Mouse (Mus musculus) right cerebral cortex, postnatal 25 days (tissue): Measurements from ENCODE around the gene Ttll9.

Source experiments
- DNase-seq: peaks from one replicate; pipeline ENCODE4 v3.0.0; 2022

Ttll9 gene

DNA sequence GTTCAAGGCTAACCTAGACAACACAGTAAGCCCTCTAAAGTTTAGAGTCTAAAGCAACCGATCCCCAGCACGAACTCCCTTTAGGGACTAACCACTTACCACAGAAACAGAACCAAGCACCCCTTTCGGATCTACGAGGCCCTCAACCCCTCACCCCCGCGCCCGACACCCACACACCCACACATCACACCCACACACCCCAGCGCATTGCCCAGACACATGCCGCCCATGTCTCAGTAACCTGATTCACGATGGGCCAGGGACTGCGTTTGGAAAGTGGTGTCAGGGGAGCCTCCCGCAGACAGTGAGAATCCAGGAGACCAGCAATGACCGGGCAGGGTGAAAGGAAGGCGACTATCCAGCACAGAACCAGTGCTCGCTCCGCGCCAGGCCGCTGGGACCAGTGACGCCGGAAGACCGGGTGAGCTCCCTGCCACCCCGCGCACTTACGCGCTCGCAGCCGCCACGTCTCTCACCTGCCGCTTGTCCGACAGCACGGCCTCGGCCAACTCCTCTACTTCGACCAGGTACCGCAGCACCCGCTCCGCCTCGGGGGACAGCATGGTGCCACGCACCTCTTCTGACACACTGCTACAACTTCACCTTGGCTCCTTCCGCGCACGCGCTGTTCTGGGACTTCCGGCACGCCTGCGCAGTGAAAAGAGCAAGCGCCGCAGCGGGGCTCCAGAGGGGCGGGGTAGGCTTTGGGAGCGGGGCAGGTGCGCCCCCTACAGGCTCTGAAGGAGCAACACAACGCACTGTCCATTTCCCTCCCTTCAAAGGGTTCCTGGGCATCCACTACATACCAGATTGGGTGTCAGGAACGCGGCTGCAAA lies 52.7 kb downstream of the Ttll9 start, which contains the start of gene Pdrg1:
TSS of gene Pdrg1 (minus strand) at position 670 of the 836 bp plus-strand sequence.
- peak; percentile 95 for DNase-seq

DNA sequence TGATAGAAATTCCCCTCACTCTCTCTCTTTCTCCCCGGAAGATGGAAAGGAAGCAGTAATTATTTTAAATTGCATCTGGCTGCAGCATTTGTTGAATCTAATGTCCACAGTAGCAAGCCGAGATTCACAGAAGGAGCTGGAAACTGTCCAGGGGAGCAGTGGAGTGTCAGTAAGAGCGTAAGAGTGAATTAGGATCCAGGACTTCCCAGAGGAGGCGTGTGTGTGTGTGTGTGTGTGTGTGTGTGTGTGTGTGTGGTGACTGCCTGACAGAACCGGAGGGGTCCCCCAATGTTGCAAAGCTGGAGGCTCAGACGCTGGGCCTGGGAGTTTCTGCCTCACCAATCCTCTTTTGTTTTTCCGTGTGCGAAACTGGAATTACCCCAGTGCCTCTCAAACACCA lies 53.5 kb downstream of the Ttll9 start:
- DNase-seq: no peak

DNA sequence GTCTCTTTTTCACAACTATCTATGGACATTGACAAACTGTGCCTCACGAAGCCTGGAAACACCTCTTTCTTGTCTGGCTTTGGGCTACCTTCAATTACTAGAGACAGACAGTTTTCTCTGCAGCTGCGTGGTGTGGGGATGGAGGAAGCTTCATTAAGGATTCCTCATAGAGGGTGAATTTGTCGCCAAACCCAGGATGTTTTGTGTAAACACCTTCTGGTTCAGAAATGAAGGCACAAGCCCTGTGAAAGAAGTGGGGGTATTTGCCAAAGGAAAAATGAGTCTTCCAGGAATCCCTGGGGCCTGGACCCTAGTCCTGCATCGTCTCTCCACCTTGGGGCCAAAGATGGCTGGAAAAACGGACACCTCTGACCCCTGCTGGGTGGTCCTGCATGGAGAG lies 54.5 kb downstream of the Ttll9 start:
- DNase-seq: no peak

DNA sequence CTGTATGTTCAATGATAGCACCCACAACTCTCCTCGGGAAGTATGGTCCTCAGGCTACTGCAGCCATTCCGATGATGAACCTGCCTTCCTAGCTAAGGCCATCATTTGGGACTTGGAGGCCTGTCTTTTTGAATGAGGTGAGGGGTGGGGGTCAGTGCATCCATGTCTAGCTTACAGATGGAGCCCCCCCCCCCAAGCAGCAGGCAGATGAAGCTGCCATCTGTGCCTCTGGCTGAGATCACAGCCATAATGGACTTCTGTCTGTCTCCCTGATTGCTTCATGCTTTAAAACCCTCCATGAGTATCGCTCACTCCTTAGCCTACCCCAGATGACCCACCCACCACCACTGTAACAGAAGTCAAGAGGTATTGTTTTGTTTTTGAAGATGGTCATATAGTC lies 57.1 kb downstream of the Ttll9 start:
- DNase-seq: no peak

DNA sequence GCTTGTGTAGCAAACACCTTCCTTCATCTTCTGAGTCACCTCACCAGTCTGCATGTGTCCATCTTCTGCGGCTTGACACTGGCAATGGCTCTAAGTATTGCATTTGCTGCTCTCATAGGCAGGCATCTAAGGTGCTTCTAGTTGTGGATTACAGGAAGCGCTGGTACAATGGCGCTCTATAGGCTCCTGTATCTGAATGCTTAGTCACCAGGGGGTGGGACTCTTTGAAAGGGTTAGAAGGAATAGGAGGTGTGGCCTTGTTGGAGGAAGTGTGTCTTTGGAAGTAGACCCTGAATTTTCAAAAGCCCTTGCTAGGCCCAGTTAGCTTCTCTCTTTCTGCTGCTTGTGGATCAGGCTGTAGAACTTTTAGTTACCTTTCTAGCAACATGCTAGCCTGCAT lies 58.9 kb downstream of the Ttll9 start:
- DNase-seq: no peak

DNA sequence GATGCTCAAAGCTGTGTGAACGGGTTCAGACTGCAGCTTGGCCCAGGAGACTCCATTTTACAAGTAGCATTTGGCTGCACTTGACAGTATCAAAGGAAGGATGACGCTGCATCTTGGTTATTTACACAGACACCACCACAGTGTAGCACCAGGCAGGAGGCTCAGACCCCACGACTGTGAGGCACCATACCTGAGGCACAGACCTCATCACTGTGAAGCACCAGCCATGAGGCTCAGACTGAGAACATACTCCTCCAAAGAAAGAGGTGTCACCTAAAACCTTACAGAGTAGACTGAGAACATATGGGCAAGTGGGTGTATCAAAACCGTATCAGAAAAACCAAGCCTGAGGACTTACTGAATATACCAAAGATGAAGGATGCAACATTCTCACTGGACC lies 60.6 kb downstream of the Ttll9 start:
- DNase-seq: no peak

DNA sequence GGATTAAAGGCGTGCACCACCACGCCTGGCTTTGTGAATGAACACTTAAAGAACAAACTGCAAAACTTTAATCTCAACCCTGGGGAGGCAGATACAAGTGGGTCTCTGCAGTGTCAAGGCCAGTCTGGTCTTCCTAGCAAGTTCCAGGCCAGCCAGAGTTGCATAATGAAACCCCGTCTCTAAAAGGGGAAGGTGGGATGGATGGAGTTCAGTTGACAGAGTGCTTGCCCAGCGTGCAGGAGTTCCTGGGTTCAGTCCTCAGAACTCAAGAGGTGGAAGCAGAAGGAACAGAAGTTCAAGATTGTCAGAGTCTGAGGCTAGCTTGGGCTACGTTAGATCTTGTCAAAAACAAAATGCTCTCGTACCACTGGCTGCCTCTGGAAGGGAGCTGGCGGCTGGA lies 63.8 kb downstream of the Ttll9 start:
- DNase-seq: no peak

DNA sequence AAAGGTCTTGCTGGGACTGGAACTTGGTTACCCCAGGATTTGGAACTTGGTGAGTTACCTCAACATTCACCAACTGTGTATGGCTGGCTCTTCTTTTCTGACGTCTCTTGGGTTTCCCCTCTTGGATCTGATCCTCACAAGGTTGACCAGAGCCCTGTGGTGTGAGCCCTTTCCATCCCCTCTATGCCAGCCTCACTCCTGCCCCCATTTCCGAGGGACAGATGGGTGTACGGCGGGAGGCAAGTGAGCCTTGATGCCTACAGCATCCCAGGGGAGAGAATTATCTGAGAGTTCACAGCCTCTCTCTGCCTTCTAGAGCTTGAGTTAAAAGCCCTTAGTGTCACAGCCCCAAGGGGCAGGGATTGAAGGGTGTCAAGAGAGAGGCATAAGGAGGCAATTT lies 65.2 kb downstream of the Ttll9 start:
- no peak for DNase-seq

DNA sequence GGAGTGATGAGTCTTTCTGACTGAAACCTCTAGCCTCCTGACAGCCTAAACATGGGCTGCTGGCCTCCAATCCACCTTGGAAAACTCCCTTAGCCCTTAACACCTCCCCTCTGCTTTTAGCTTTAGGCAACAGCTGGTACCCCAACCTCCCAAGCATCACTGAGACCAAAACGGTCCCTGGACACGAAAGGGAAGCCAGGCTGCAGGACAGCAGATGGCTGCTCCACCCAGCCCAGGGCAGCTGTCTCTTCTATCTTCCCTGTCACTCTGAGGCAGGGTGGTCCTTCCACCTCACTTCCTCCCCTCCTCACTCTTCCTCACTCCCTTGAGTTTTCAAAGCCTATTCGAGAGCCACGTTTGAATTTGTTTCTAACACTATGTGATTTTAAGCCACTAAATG lies 68.1 kb downstream of the Ttll9 start:
- no peak for DNase-seq

DNA sequence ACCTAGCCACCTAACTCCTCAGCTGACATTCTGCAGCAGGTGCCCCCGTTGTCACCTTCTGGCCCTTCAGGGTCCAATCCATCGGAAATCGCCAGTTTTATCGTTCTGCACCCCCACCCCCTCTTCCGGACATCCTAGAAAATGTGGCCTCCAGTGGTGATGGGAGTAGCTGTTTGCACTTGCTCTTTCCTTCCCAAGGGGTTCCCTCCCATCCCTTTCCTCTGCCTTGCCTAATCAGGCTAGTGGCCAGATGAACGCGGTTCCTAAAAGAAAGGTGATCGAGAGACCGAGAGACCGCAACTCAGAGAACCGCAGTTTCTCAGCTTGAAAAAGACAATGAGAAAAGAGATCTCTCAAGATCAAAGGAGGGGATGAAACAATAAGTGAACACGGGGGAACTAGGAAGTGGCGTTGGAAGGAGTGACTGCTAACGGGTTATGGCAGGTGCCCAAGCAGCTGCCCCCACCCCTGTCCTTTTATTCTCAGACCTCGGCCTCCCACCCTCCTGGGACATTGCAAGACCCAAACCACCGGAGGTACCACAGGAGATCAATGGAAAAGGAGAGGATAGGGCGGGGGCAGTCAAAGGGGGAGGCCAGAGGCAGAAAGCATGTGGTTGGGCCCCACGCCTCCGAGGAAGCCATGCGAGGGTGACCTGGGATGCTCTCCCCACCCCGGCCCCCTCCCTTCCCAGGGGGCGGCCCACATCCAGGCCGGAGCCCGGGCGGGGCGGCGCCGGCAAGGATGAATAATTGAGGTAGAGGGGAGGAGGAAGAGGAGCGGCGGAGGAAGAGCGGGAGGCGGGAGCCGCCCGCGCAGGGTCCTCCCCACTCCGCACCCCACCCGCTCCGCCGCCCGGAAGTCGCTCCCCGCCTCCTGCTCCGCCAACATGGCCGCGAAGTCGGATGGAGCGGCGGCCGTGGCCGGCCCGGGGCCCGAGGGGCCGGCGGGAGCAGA lies 69.1 kb downstream of the Ttll9 start, which contains the start of gene Xkr7:
TSS of gene Xkr7 (plus strand) at position 727 of the 957 bp plus-strand sequence.
- peak; percentile 41 for DNase-seq

DNA sequence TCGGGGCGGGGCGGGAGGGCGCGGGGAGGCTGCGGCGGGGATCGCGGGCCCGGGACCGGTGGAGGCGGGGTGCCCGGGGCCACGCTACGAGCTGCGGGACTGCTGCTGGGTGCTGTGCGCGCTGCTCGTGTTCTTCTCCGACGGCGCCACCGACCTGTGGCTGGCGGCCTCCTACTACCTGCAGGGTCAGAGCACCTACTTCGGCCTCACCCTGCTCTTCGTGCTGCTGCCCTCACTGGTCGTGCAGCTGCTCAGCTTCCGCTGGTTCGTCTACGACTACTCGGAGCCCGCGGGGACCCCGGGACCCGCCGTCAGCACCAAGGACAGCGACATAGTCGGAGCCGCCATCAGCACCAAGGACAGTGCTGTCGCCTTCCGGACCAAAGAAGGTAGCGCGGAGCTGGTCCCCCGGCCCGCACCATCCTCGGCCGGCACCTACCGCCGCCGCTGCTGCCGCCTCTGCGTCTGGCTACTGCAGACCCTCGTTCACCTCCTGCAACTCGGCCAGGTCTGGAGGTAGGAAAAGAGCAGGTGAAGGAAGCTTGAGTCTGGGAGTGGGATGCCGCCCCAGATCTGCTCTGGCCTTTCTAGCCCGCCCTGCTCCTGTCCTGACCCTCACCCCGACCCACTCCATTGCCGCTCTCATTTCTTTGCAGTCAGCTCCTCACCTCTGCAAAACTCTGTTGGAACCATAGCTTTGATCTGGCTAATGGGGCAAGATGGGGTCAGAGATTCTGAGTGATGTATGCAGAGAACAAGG lies 70.0 kb downstream of the Ttll9 start:
- DNase-seq: peak; percentile 47

DNA sequence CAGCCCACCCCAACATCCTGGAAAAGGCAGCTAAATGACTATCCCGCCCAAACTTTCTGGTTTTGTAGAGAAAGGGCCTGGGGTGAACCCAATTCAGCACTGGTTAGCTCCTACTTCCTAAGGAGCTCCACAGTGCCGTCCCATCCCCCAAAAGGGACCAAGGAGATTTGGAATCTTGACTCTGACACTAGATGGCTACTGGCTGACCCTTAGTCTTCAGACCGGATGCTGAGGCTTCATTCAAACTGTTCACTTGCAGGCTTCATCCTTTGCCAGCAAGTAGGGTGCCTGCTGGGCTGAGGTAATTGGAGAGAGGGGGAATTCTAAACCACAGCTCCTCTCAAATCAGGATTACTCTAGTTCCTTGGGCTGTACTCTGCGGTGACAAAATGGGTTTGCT lies 70.7 kb downstream of the Ttll9 start:
- DNase-seq: no peak

DNA sequence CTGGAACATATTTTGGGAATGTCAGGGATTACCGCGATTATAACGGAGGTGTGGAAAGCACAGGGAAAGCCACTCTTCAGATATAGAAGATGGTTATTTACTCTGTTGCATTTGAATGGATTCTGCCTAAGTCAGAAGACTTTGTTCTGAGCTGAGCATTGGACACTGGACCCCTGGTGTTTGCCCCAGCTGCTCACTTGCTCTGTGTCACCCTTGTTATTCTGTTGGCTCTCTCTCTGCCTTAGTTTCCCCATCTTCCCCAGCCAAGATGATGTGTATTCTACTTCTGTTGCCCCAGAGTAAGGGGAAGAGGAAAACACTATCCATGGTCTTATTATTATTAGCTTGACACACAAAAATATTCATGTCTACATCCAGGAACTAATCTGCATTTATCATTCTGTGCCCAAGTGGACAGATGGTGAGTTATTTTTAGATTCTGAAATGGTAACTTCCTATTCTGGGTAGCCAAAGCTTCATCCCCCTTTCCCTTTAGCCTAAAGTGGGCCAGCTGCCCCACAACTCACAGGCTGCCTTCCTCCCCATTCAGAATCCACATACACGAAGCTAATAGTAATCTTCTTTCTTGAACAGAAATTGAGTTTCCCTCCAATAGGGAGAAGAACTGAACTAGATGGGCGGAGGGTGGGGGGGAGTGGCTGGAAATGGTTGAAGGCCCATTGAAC lies 71.4 kb downstream of the Ttll9 start:
- no peak for DNase-seq

DNA sequence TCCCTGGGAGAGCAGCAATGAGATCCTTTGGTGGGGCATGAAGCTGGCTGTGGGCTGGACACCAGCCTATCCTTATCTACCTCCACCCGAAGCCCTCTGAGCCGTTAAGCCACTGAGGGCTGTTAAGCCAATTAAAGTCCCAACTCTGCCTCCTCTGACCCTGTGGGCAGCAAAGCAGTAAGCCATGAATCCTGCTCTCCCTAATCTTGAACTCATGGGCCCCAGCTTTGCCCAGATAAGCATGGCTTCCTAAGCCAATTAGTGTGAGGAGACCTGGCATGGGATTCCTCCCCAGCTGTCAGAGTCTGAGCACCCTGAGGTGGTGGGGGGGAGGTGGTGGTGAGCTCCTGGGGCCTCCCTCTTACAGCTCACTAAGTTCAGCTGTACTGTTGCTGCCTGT lies 74.4 kb downstream of the Ttll9 start:
- DNase-seq: no peak

DNA sequence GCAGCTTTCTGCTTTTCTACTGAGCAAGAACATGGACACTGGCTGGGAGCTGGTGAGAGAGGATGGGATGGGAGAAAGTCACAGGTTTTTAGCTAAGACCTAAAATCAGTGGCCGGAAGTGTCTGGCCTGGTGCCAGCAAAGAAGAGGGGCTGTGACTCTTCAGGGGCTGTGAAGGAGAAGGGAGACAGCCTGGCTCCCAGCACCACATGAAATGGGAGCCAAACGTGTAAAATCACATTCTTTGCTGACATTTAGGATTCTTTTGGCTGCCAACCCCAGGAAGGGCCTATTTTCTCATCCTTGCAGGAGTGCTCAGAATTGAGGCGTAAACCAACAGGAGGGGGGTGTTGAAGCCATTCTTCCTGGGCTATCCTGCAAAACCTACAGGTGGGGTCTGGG lies 81.6 kb downstream of the Ttll9 start:
- no peak for DNase-seq

DNA sequence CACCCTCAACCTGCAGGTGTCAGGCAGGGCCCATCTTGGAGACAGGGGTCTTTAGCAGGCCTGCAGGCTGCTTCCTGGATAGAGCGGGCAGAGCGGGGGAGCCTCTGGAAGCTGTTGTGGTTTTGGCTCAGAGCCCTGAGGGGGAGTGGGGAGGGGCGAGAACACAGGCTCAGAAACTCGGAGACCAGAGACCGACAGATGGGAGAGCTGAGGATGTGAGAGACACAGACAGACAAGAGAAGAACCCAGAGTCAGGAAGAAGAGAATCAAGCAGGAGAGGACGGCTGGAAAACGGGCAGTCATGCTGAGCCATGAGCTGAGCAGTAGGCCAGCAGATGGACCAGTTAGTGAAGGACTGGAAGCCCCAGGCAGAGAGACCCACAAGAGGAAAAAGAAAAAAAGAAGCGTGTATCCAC lies 83.6 kb downstream of the Ttll9 start:
- DNase-seq: peak; percentile 54

DNA sequence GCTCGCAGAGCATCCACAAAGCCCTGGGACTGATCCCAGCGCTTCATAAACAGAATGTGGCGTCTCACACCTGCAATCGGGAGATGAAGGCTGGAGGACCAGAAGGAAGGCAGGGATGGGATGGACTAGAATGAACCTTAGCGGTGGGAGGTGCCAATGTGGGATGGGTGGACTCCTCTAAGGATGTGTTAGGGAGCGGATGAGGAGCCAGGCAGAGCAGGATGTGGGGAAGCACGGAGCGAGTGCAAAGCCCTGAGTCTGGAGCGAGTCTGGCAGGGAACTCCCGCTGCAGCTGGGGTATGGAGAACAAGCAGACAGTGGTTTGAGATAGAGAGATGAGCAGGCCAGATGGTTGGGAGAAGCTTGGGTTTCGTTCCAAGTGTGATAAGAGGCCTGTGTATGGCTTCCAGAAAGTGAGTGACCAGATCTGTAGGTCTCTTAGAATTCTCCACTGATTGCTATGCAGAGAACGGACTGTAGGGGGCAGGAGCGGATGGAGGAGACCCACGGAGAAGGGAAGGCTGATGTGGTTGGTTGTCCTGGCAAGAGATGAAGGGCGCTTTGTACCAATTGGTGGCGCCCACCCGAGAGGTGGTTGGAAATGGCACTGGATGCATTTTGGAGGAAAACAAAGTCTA lies 85.7 kb downstream of the Ttll9 start:
- DNase-seq: peak; percentile 48

DNA sequence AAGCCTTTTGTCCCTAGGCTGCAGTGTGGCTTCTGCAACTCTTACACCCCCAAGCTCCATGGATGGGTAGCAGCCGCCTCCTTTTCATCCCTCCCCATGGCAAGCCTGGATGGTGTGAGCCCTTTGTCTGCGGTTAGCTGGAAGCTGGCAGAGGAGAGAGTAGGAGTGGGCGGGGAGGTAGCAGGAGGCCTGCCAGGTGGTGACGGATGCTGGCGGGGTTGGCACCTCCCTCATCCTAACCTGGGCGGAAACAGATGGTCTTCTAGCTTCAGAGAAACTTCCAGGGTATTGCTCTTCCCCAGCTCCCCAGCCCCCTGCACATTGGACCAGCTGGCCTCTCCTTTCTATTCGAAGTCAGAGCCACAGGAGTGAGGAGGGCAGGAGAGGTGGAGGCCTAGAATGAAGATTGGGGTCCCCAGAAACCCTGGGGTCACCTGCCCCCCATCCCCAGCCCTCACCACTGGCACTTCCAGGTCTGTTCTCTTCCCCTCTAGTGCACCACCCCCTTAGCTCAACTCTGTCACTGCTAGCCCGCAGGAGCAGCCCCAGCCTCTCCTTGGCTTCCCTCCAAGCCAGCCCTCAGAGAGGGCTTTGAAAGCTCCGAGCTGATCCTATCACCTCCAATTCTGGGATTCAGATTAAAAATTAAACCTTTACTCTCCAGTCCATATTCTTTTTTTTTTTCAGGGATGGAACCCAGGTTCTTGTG lies 87.2 kb downstream of the Ttll9 start:
- DNase-seq: peak; percentile 51

DNA sequence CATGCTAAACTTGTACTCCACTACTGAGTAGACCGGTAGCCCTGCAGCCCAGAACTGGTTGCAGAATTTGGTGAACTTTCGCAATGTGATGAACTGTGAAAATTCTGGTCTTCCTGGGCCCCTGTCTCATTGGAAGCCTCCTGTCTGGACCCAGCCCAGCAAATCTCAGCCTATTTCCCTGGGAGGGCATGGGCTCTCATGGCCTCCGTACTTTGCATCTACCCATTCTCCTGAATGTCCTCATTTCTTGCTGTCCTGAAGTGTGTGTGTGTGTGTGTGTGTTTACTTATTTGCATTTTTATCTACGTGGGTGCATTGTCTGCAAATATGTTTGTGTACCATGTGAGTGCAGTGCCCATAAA lies 87.7 kb downstream of the Ttll9 start:
- no peak for DNase-seq

DNA sequence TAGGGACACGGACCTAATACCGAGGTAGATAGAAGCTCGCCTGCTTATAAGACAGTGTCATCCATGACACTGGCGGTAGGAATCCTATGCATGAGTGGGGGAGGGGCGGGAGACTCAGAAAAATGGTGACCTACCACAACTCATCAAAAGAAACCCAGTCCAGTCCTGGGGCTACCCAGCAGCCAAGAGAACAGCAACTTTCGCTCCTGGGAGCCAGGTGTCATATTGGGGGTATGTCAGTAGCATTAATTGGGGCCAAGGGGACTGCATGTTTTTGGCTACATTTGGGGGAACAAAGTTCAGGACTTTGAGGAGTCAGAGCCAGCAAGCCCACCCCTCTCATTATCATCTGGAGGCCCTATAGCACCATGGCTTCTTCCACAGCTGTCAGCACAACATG lies 88.8 kb downstream of the Ttll9 start:
- DNase-seq: no peak

DNA sequence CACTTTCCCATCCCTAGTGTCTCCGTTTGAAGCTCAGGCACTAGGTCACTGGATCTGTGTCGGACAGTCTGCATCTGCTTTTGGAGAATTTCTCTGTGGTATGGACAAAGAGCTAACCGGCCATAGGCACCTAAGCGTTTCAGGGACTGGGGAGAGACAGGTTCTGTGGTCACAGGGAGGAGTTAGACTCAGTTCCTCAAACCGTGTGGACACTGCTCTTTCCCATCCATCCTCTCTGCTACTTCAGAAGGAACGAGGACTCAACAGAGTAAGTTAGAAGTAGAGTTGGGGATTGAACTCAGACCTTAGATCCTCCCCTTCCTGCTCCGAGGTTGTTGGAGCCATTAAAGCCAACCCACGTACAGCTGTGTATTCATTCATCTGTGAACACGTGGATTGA lies 89.3 kb downstream of the Ttll9 start:
- no peak for DNase-seq
